Mouse (Mus musculus): ENCODE data around the gene Fam170b. TPM values are rescaled to one million over a fixed set of nuclear protein-coding genes. Genes with fewer than 3 reads are reported as not detected.

Gene Fam170b
- 31.5 TPM for polyA plus RNA-seq (2014; fragmentation: Illumina TruSeq; extraction: RNeasy Lipid Tissue Mini Kit (QIAGEN cat#74804); ENCODE audit: low read depth, low replicate concordance)

GRCm38 (mm10) chr14:32833847-32834246, at the start of gene Fam170b:
Fam170b (plus strand) TSS chr14:32833962.

GRCm38 (mm10) chr14:32785556-32786130, 48.1 kb upstream of the Fam170b start, which contains the start of gene Tmem273:
Tmem273 (plus strand) TSS chr14:32785963.

GRCm38 (mm10) chr14:32856681-32857328, 23.0 kb downstream of the Fam170b start, which contains the start of gene Vstm4:
Vstm4 (plus strand) TSS chr14:32856756.

Other genes starting within 250 kb of the Fam170b start
- not detected for gene Prrxl1, start 234.6 kb upstream of the Fam170b start, polyA plus RNA-seq (2014; fragmentation: Illumina TruSeq; extraction: RNeasy Lipid Tissue Mini Kit (QIAGEN cat#74804); ENCODE audit: low read depth, low replicate concordance)
- 0.04 TPM for gene 3425401B19Rik, start 148.7 kb upstream of the Fam170b start, polyA plus RNA-seq (2014; fragmentation: Illumina TruSeq; extraction: RNeasy Lipid Tissue Mini Kit (QIAGEN cat#74804); ENCODE audit: low read depth, low replicate concordance)
- not detected for gene Tmem273, start 48.0 kb upstream of the Fam170b start, polyA plus RNA-seq (2014; fragmentation: Illumina TruSeq; extraction: RNeasy Lipid Tissue Mini Kit (QIAGEN cat#74804); ENCODE audit: low read depth, low replicate concordance)
- 8.5 TPM for gene Vstm4, start 22.8 kb downstream of the Fam170b start, polyA plus RNA-seq (2014; fragmentation: Illumina TruSeq; extraction: RNeasy Lipid Tissue Mini Kit (QIAGEN cat#74804); ENCODE audit: low read depth, low replicate concordance)
- 887 TPM for gene Lrrc18, start 157.4 kb downstream of the Fam170b start, polyA plus RNA-seq (2014; fragmentation: Illumina TruSeq; extraction: RNeasy Lipid Tissue Mini Kit (QIAGEN cat#74804); ENCODE audit: low read depth, low replicate concordance)